Mouse (Mus musculus): ENCODE measurements at regions not wholly inside any gene's neighbourhood (a gene's known extent, or its start where the extent isn't known, plus 50 kb on each side); places are given as distances from the start of the nearest gene placed in this dataset.
"Not testable (repeated sequence)": the region's sequence is repeated elsewhere in the genome, so short reads cannot be mapped to it uniquely, and the experiment has no call there.

GRCm38 (mm10) chr11:52460190-52460780 lies 64.1 kb downstream of the 9530068E07Rik start:
- no peak for DNase-seq

DNA sequence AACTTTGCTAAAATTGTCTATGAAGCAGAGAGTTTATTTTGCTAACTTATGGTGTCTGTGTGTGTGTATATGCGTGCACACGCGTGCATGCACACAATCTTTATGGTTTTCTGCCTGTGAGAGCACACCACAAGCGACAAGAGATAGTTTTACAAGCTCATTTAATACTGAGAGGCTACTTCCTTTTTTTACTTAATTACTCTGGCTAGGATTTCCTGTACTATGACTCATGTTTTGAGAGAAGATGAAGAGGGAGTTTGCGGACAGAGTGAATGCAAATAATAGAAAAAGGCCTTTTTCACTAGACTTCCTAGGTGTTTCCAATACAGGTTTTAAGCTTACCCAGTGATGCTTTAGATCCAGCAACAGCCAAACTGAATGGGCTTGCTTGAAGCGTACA lies 74.9 kb downstream of the 9530068E07Rik start:
- DNase-seq = not testable (repeated sequence)

GRCm38 (mm10) chr11:52480111-52480510 lies 83.9 kb downstream of the 9530068E07Rik start:
- not testable (repeated sequence) for DNase-seq

DNA sequence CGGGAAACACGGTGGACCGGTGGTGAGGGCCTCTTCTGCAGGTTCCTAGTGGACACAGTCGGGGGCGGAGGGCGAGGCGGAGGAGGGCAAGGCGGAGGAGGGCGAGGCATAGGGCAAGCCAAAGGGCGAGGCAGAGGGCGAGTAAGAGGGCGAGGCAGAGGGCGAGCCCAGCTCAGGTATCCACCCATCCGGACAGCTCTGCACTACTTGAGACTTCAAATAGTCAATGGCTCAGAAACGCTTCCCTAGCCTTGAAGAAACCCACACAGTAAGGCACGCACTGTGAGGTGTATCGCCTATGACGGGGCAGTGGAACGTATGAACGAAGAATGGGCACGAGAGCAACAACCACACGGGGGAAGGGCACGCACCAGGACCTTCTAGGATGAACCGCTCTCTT lies 84.5 kb downstream of the 9530068E07Rik start:
- DNase-seq = not testable (repeated sequence)

- not testable (repeated sequence) for DNase-seq
Measured at GRCm38 (mm10) chr11:52483534-52483933, 87.3 kb downstream of the 9530068E07Rik start.

- DNase-seq = not testable (repeated sequence)
Measured at GRCm38 (mm10) chr11:52488538-52488937, 92.3 kb downstream of the 9530068E07Rik start.

DNA sequence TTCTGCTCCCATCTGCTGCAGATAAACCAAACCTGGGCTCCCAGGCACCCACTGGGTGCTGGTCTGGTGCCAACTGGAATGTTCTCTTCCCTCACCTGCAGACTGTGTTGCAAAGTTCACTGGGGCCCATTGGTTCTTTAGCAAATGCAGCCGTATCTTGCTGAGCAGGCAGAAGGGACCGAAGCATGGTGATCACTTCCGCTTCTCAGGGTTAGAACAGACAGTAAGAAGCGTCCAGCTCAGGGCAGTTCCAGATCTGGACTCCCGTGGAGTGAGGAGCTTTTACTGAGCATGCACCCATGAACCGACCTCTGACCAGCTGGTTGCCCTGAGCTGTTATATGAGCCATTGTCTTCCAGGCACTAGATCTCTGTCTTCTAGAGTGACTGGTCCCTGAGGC lies 97.1 kb downstream of the 9530068E07Rik start:
- no peak for DNase-seq

DNA sequence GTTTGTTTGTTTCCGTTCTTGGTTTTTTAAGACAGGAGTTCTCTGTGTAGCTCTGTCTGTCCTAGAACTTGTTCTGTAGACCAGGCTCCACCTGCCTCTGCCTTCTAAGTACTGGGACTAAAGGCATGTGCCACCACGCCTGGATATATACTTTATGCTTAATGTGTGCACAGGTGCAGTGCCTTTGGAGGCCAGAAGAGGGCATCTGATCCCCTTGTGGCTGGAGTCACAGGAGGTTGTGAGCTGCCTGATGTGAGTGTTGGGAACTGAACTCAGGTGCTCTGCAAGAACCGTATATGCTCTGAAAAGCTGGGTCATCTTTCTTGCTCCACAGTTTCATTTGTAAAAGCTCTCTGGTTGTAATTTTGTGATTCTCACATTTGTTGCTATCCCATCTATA lies 100.7 kb downstream of the 9530068E07Rik start:
- DNase-seq = no peak

DNA sequence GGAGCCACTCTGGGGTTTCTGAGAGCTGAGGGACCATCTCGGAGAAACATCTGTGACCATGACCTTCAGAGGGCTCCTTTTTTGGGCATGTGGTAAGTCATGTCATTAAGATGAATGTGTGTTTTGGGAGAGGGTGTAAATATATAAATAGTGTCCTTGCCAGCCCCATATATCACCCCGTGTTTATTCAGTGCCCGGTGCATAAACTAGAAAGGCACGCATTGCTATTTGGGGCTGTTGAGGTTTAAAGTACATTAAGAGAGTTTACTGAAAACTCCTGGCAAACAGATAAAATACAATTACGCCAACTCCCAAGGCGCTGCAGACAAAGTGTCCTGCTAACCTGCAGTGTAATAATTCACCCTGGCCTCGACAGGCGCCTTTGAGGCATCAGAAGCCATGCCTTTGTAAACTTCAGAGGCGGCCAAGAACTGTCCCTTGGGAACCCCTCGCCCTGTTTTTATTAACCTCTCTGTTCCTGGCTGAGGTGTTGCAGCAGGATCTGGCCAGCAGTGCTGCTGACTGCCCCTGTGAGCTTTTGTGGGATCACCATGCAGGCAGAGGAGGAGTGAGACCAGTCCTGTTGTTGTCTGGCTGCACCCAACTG lies 106.6 kb downstream of the 9530068E07Rik start:
- DNase-seq = no peak

- peak in 1 of 2 experiments; percentile 38 for DNase-seq
Measured at GRCm38 (mm10) chr11:52511831-52512297, 115.6 kb downstream of the 9530068E07Rik start.

GRCm38 (mm10) chr11:52517330-52517729 lies 121.1 kb downstream of the 9530068E07Rik start:
- peak in 1 of 2 experiments; percentile 21 for DNase-seq

GRCm38 (mm10) chr11:52519877-52520276 lies 123.6 kb downstream of the 9530068E07Rik start:
- DNase-seq = peak; percentile 31 to 61

DNA sequence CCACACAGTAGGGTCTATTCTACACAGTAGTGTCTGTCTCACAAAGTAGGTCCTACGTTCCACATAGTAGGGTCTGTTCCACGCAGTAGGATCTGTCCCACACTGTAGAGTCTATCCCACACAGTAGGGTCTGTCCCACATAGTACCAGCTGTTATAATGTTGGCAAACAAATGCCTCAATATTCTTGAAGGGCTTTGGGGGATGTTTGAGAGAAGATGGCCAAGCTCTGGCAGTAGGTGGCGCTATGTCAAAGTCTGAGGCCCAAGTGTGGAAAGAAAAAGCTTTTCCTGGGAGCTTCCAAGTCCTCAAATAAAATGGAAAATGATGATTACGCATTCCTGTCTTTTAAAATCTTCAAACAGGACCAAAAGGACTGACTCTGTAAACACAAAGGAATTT lies 125.7 kb downstream of the 9530068E07Rik start:
- DNase-seq = peak; percentile 71 to 75

DNA sequence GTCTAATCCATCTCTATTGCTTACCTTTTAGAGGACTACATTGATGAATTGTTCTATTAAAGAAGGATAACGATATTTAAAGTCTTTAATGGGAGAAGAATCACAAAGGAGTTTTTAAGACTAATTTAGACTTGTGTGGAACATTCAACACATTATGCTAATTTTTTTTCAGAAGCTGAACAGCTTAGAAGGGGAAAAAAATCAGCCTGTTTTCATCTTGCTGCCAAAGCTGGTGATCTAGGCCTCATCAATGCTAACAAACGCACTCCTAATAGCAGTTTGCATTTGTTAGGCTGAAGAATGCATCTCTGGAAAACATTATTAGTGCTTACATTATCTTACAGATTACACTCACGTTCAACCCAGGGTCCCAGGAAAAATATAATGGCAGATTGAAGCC lies 126.2 kb downstream of the 9530068E07Rik start:
- no peak for DNase-seq

GRCm38 (mm10) chr11:52523191-52523590 lies 127.0 kb downstream of the 9530068E07Rik start:
- DNase-seq = no peak

DNA sequence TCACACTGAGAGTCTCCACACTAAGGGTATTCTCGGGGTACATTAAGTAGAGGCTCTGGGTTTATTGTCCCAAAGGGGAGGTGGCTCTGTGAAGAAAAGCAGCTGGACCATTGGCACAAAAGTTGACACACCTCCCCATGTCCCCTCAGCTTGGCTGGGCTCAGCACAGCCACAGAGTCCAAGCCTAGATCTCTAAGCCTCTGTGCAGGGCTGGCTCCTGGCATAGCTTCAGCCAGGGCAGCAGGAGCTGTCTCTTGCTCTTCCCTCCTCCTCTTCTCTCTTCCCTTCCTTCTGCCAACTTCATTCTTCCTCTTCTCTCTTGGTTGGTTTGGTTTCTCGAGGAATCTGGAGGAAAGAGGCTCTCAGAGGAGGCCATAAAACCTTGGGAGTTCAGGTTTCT lies 127.4 kb downstream of the 9530068E07Rik start:
- DNase-seq = peak in 1 of 2 experiments; percentile 41

DNA sequence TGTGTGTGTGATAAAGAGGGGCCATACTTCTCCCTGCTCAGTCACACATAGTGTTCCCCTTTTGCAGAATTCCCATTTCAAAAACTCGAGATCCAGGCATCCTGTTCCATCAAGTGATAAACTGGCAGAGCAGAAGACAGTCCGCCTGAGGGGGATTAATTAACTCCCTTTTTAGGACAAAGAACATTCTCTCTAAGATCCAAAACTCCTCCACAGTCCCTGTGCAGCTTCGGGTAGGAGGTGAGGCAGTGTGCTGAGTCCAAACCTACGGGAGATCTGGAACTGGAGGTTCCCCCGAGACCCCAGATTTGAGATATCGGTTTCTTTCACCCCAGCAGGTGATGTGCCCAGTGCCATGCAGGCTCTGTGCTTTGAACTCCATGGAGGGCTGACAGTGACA lies 129.2 kb downstream of the 9530068E07Rik start:
- DNase-seq = no peak

DNA sequence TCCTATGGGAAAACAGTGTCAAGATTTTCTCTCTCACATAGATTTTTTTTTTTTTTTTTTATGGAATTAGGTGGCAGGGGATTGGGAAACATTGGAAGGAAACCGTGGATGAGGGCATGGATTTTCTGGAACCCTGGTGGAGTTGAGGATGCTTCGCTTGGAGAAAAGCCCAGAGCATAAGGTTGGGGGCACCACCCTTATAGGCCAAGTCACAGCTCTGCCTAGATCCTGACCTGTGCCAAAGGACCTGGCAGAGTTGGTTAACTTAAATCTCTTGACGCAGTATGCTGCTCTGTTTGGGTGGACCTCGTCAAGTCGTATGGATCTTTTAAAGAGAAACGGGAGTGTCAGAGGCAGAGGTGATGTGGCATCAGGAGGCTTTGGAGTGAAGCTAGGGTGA lies 130.1 kb downstream of the 9530068E07Rik start:
- DNase-seq = no peak

- DNase-seq = no peak
Measured at GRCm38 (mm10) chr11:52533379-52533778, 137.2 kb downstream of the 9530068E07Rik start.

- peak in 1 of 2 experiments; percentile 38 for DNase-seq
Measured at GRCm38 (mm10) chr11:52534586-52534985, 138.4 kb downstream of the 9530068E07Rik start.

GRCm38 (mm10) chr11:52536211-52536610 lies 140.0 kb downstream of the 9530068E07Rik start:
- DNase-seq = no peak

DNA sequence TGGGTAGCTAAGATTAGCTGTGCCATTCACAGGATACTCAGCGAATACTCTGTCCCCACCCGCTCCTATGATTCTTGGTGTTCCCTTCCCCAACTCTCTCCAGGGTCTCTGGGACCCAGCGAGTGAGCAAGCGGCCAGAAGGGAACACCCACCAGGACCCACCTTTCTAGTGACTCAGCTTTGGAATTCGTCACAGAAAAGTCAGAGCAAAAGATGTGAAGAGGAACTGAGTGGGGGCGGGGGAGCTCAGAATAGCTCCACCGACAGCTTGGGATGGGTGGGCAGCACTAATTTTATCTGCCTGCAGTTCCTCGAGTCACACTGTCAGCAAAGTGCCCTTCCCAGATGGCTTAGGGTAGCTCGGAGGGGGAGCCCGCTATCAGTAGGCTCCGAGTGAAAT lies 140.6 kb downstream of the 9530068E07Rik start:
- no peak for DNase-seq

GRCm38 (mm10) chr11:52537819-52538435 lies 141.7 kb downstream of the 9530068E07Rik start:
- no peak for DNase-seq

GRCm38 (mm10) chr11:52541210-52541609 lies 145.0 kb downstream of the 9530068E07Rik start:
- no peak for DNase-seq

Measured in lung, postnatal 4 days (tissue).